ENCODE assay signal across 20 mouse cellular contexts in the genomic region with DNA sequence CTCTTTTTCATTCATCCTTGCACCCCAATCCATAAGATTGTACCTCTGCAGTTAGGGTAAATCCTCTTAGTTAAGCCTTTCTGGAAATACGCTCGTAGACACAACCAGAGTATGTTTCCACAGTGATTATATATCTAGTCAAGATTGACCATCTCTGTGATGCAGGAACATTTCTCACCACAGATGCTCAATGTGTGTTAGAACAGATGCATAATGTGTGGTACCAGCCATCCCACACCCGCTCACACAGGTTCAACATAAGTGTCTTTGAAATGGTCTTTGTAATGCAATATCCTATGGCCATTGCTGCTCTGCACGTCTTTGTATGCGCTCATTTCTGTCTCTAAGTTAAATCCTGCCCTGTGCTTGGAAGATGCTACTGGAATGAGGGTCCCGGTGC.
A peak's percentile ranks its signal among the peaks of the same experiment; 100 is the strongest.
DNase-seq lines count a peak whose midpoint lies in the region.
"Had no signal": no experiment of that assay in that cellular context is flagged by ENCODE, and none has a peak within 500 bp of the region (broad histone marks: within the 10 kb centered on the region; RNA-seq: fewer than 3 reads in every experiment).

No protein-coding gene starts in this region.

- H3K27ac ChIP-seq in heart, embryonic 10.5 days, result no peak overlapping the region
- H3K27ac ChIP-seq: embryonic facial prominence, embryonic 15.5 days; forebrain, embryonic 15.5 days; heart, adult 2 months; hindbrain, embryonic 10.5 days had no signal

- no peaks in the 10 kb centered on the region for H3K27me3 ChIP-seq in heart, embryonic 10.5 days (ENCODE audit: insufficient read depth, poor library complexity, severe bottlenecking)
- H3K27me3 ChIP-seq: CH12.LX; embryonic facial prominence, embryonic 15.5 days; forebrain, embryonic 15.5 days; heart, embryonic 12.5 days; Patski had no signal

- no peak overlapping the region for H3K4me3 ChIP-seq in heart, embryonic 10.5 days
- H3K4me3 ChIP-seq: embryonic facial prominence, embryonic 15.5 days; erythroblast, embryonic 14.5 days; forebrain, embryonic 15.5 days; heart, adult 2 months; heart, embryonic 12.5 days; hindbrain, embryonic 10.5 days had no signal

- 91% methylated on average over 6 of the region's 6 CpGs for WGBS in heart, embryonic 10.5 days

- 0 out of 2 replicates have a peak, but pooled peaks cover 5% of the 10 kb centered on the region for H3K36me3 ChIP-seq in heart, embryonic 10.5 days
- H3K36me3 ChIP-seq: embryonic facial prominence, embryonic 15.5 days; forebrain, embryonic 15.5 days; heart, embryonic 12.5 days; hindbrain, embryonic 10.5 days had no signal

- H3K9me3 ChIP-seq in heart, embryonic 10.5 days, result no peaks in the 10 kb centered on the region
- H3K9me3 ChIP-seq: embryonic facial prominence, embryonic 15.5 days; forebrain, embryonic 15.5 days; heart, embryonic 12.5 days; hindbrain, embryonic 10.5 days had no signal

- DNase-seq in frontal cortex, adult 2 months (ENCODE audit: extremely low spot score in 1 of 2, low spot score in 1 of 2), result peak; percentile 19 to 32
- no peak for DNase-seq in frontal cortex, postnatal 10 days (ENCODE audit: low spot score in 2 of 2)
- DNase-seq in left cerebral cortex, adult 9 months (ENCODE audit: low spot score in 2 of 2), result peak; percentile 3 to 39
- DNase-seq in left cerebral cortex, adult 11 months (ENCODE audit: low spot score), result no peak
- peak; percentile 59 for DNase-seq in brain, adult 2 months (ENCODE audit: low read depth, low spot score)
- peak; percentile 8 to 62 for DNase-seq in left cerebral cortex, postnatal 25 days (ENCODE audit: low spot score in 2 of 2)
- DNase-seq in heart, embryonic 10.5 days (ENCODE audit: low spot score), result no peak
- DNase-seq: adrenal gland, postnatal 25 days; cerebellum, adult 11 months; cerebellum, adult 8-10 months; embryo, embryonic 11 days; gastrocnemius, postnatal 14 days; heart, adult 2 months had no signal

- intact Hi-C loops in left cerebral cortex, postnatal 25 days (cut with DNase I), result no loop called here

- peaks cover 31% of the 10 kb centered on the region for H3K4me1 ChIP-seq in heart, embryonic 10.5 days

Comparison
In these comparisons a context has a peak if more than half of its experiments do, and no peak if none do; other contexts are left out.
1. DNase-seq: peak in frontal cortex, adult 2 months (2 of 2), left cerebral cortex, adult 9 months (2 of 2), brain, adult 2 months (single experiment) and left cerebral cortex, postnatal 25 days (2 of 2); none in frontal cortex, postnatal 10 days (0 of 2), left cerebral cortex, adult 11 months (single experiment) and heart, embryonic 10.5 days (single experiment).